Mouse (Mus musculus): Measurements from ENCODE around the gene Fkbpl. TPM values are rescaled to one million over a fixed set of nuclear protein-coding genes. Genes with fewer than 3 reads are reported as not detected.

Fkbpl gene
- polyA plus RNA-seq (2012) = 8.3 and 8.4 TPM in 2 replicates

GRCm38 (mm10) chr17:34644608-34645007 lies at the start of gene Fkbpl:
Gene Fkbpl (plus strand): TSS chr17:34644764.

GRCm38 (mm10) chr17:34597566-34598095 lies 46.9 kb upstream of the Fkbpl start, which contains the start of gene Ager:
Gene Ager (plus strand): TSS chr17:34597862.

GRCm38 (mm10) chr17:34603375-34604060 lies 41.0 kb upstream of the Fkbpl start, which contains the start of gene Rnf5:
Gene Rnf5 (minus strand): TSS chr17:34603690.

GRCm38 (mm10) chr17:34604061-34604508 lies 40.5 kb upstream of the Fkbpl start, which contains the start of gene Agpat1:
Gene Agpat1 (plus strand): TSS chr17:34604262.

GRCm38 (mm10) chr17:34615871-34616270 lies 28.7 kb upstream of the Fkbpl start, which contains the start of gene Egfl8:
Gene Egfl8 (minus strand): TSS chr17:34615971.

GRCm38 (mm10) chr17:34627943-34628643 lies 16.5 kb upstream of the Fkbpl start, which contains the start of gene Ppt2:
Gene Ppt2 (minus strand): TSS chr17:34628510.

GRCm38 (mm10) chr17:34629221-34629751 lies 15.3 kb upstream of the Fkbpl start, which contains the start of gene Prrt1:
Gene Prrt1 (plus strand): TSS chr17:34629533.

GRCm38 (mm10) chr17:34646906-34647787 lies 2.6 kb downstream of the Fkbpl start, which contains the start of gene Atf6b:
Gene Atf6b (plus strand): TSS chr17:34647146.

GRCm38 (mm10) chr17:34670235-34670634 lies 25.7 kb downstream of the Fkbpl start, which contains the start of gene Tnxb:
Gene Tnxb (plus strand): TSS chr17:34670535.

Other genes with a start within 250 kb of the Fkbpl start
- 0.09 and 0.53 TPM in 2 replicates for gene BC051142, start 245.9 kb upstream of the Fkbpl start, polyA plus RNA-seq (2012)
- not detected in 2 replicates for gene Btnl4, start 167.4 kb upstream of the Fkbpl start, polyA plus RNA-seq (2012)
- gene Btnl6, start 127.4 kb upstream of the Fkbpl start, polyA plus RNA-seq (2012) = not detected in 2 replicates
- gene Notch4, start 80.5 kb upstream of the Fkbpl start, polyA plus RNA-seq (2012) = 2.6 and 3.1 TPM in 2 replicates
- gene Gpsm3, start 55.0 kb upstream of the Fkbpl start, polyA plus RNA-seq (2012) = 351 and 421 TPM in 2 replicates
- gene Pbx2, start 53.5 kb upstream of the Fkbpl start, polyA plus RNA-seq (2012) = 81.6 and 90.2 TPM in 2 replicates
- gene Ager, start 46.9 kb upstream of the Fkbpl start, polyA plus RNA-seq (2012) = 7.3 and 10.8 TPM in 2 replicates
- gene Rnf5, start 41.1 kb upstream of the Fkbpl start, polyA plus RNA-seq (2012) = 65.9 and 70.5 TPM in 2 replicates
- gene Agpat1, start 40.5 kb upstream of the Fkbpl start, polyA plus RNA-seq (2012) = 119 and 139 TPM in 2 replicates
- 3.9 and 4.4 TPM in 2 replicates for gene Egfl8, start 28.8 kb upstream of the Fkbpl start, polyA plus RNA-seq (2012)
- gene Ppt2, start 16.3 kb upstream of the Fkbpl start, polyA plus RNA-seq (2012) = 185 and 189 TPM in 2 replicates
- gene Prrt1, start 15.2 kb upstream of the Fkbpl start, polyA plus RNA-seq (2012) = 2.5 and 3.4 TPM in 2 replicates
- gene Atf6b, start 2.4 kb downstream of the Fkbpl start, polyA plus RNA-seq (2012) = 184 and 230 TPM in 2 replicates
- gene Tnxb, start 25.8 kb downstream of the Fkbpl start, polyA plus RNA-seq (2012) = 0.02 TPM in 2 replicates
- 0.17 and 0.61 TPM in 2 replicates for gene C4b, start 99.1 kb downstream of the Fkbpl start, polyA plus RNA-seq (2012)
- gene Cyp21a1, start 159.8 kb downstream of the Fkbpl start, polyA plus RNA-seq (2012) = not detected in 2 replicates
- 65.1 and 75.3 TPM in 2 replicates for gene Stk19, start 192.2 kb downstream of the Fkbpl start, polyA plus RNA-seq (2012)
- gene Dxo, start 192.3 kb downstream of the Fkbpl start, polyA plus RNA-seq (2012) = 106 TPM in 2 replicates
- gene Skiv2l, start 205.4 kb downstream of the Fkbpl start, polyA plus RNA-seq (2012) = 63.8 and 69.0 TPM in 2 replicates
- gene Nelfe, start 205.6 kb downstream of the Fkbpl start, polyA plus RNA-seq (2012) = 308 and 315 TPM in 2 replicates
- 0.13 TPM in 1 of 2 replicates, not detected in the other for gene Cfb, start 217.8 kb downstream of the Fkbpl start, polyA plus RNA-seq (2012)
- 51.5 and 66.6 TPM in 2 replicates for gene Zbtb12, start 234.7 kb downstream of the Fkbpl start, polyA plus RNA-seq (2012)
- gene Gm20547, start 237.3 kb downstream of the Fkbpl start, polyA plus RNA-seq (2012) = not detected in 2 replicates